Mouse (Mus musculus): ENCODE results near the gene Tnk1. TPM values are rescaled to one million over a fixed set of nuclear protein-coding genes. Genes with fewer than 3 reads are reported as not detected.

Gene Tnk1
- polyA plus RNA-seq, 1 experiment from 2014 or later = 0.23 TPM

- Histone ChIP-seq H3K4me3 (ENCODE audit: low read depth, low read length) (peak within 1 kb of the TSS; percentile 50), H3K9ac (ENCODE audit: low read length) (peak within 1 kb of the TSS; percentile 63), H3K27ac (ENCODE audit: low read depth, low read length) (peak within 1 kb of the TSS; percentile 34; the same call in 1 of the 2 replicates), H3K27me3 (ENCODE audit: control insufficient read depth, insufficient read depth, low read length) (no peaks in the 10 kb centered on the region), H3K9me3 (ENCODE audit: control insufficient read depth, low read length) (no peaks in the 10 kb centered on the region), H3K36me3 (ENCODE audit: control insufficient read depth, insufficient read depth, low read length) (no peaks in the 10 kb centered on the region), H3K4me1 (ENCODE audit: control insufficient read depth, insufficient read depth, low read length) (peaks cover 13% of the 10 kb centered on the region), H3K4me2 (ENCODE audit: low read depth) (peak within 1 kb of the TSS; percentile 79)
- under 1% methylated on average over 46 of the region's 46 CpGs for WGBS
- DNase-seq (ENCODE audit: low spot score) = peak; percentile 83
- ATAC-seq (ENCODE audit: insufficient read depth, low FRiP score, low TSS enrichment) = peak; percentile 71
These were observed 22.5 kb upstream of the Tnk1 start, which contains the start of gene Kctd11 for GRCm38 (mm10) chr11:69880853-69881603. Gene Kctd11 (minus strand): TSS chr11:69881406.

- ATAC-seq (ENCODE audit: insufficient read depth, low FRiP score, low TSS enrichment) (peak; percentile 23), DNase-seq (ENCODE audit: low spot score) (peak; percentile 79)
- Histone ChIP-seq H3K27ac (ENCODE audit: low read depth, low read length) (peak overlapping the region; percentile 34; the same call in 1 of the 2 replicates), H3K4me2 (ENCODE audit: low read depth) (peak overlapping the region; percentile 79), H3K4me3 (ENCODE audit: low read depth, low read length) (peak overlapping the region; percentile 50), H3K27me3 (ENCODE audit: control insufficient read depth, insufficient read depth, low read length) (no peaks in the 10 kb centered on the region), H3K9me3 (ENCODE audit: control insufficient read depth, low read length) (no peaks in the 10 kb centered on the region), H3K36me3 (ENCODE audit: control insufficient read depth, insufficient read depth, low read length) (no peaks in the 10 kb centered on the region), H3K9ac (ENCODE audit: low read length) (peak overlapping the region; percentile 63), H3K4me1 (ENCODE audit: control insufficient read depth, insufficient read depth, low read length) (peaks cover 13% of the 10 kb centered on the region)
- under 1% methylated on average over 18 of the region's 18 CpGs for WGBS
These were observed 21.9 kb upstream of the Tnk1 start for GRCm38 (mm10) chr11:69880506-69880852.

GRCm38 (mm10) chr11:69879711-69880110 lies 21.2 kb upstream of the Tnk1 start:
- ATAC-seq (ENCODE audit: insufficient read depth, low FRiP score, low TSS enrichment) (no peak), DNase-seq (ENCODE audit: low spot score) (no peak)
- H3K36me3 ChIP-seq (ENCODE audit: control insufficient read depth, insufficient read depth, low read length) = no peaks in the 10 kb centered on the region
- no peak overlapping the region for H3K27ac ChIP-seq (ENCODE audit: low read depth, low read length)
- peak overlapping the region; percentile 79 for H3K4me2 ChIP-seq (ENCODE audit: low read depth)
- H3K4me1 ChIP-seq (ENCODE audit: control insufficient read depth, insufficient read depth, low read length) = peaks cover 13% of the 10 kb centered on the region
- H3K9ac ChIP-seq (ENCODE audit: low read length) = no peak overlapping the region
- peak overlapping the region; percentile 13; the same call in 1 of the 2 replicates for H3K4me3 ChIP-seq (ENCODE audit: low read depth, low read length)
- 49% methylated on average over 15 of the region's 15 CpGs for WGBS
- H3K9me3 ChIP-seq (ENCODE audit: control insufficient read depth, low read length) = no peaks in the 10 kb centered on the region
- H3K27me3 ChIP-seq (ENCODE audit: control insufficient read depth, insufficient read depth, low read length) = no peaks in the 10 kb centered on the region

- 89% methylated on average over 6 of the region's 6 CpGs for WGBS
- Histone ChIP-seq H3K4me2 (ENCODE audit: low read depth) (no peak overlapping the region), H3K27me3 (ENCODE audit: control insufficient read depth, insufficient read depth, low read length) (no peaks in the 10 kb centered on the region), H3K9ac (ENCODE audit: low read length) (no peak overlapping the region), H3K4me3 (ENCODE audit: low read depth, low read length) (no peak overlapping the region), H3K36me3 (ENCODE audit: control insufficient read depth, insufficient read depth, low read length) (no peaks in the 10 kb centered on the region), H3K27ac (ENCODE audit: low read depth, low read length) (no peak overlapping the region), H3K9me3 (ENCODE audit: control insufficient read depth, low read length) (no peaks in the 10 kb centered on the region), H3K4me1 (ENCODE audit: control insufficient read depth, insufficient read depth, low read length) (peaks cover 13% of the 10 kb centered on the region)
- DNase-seq (ENCODE audit: low spot score) = no peak
- no peak for ATAC-seq (ENCODE audit: insufficient read depth, low FRiP score, low TSS enrichment)
These were observed 20.4 kb upstream of the Tnk1 start for GRCm38 (mm10) chr11:69878952-69879351.

- no peak for ATAC-seq (ENCODE audit: insufficient read depth, low FRiP score, low TSS enrichment)
- H3K9ac ChIP-seq (ENCODE audit: low read length) = no peak overlapping the region
- DNase-seq (ENCODE audit: low spot score) = no peak
- H3K4me3 ChIP-seq (ENCODE audit: low read depth, low read length) = no peak overlapping the region
- H3K27ac ChIP-seq (ENCODE audit: low read depth, low read length) = no peak overlapping the region
- H3K36me3 ChIP-seq (ENCODE audit: control insufficient read depth, insufficient read depth, low read length) = no peaks in the 10 kb centered on the region
- H3K4me1 ChIP-seq (ENCODE audit: control insufficient read depth, insufficient read depth, low read length) = peaks cover 13% of the 10 kb centered on the region
- no peak overlapping the region; the same call in 1 of the 2 replicates for H3K4me2 ChIP-seq (ENCODE audit: low read depth)
- no peaks in the 10 kb centered on the region for H3K9me3 ChIP-seq (ENCODE audit: control insufficient read depth, low read length)
- WGBS = 91% methylated on average over 3 of the region's 3 CpGs
- no peaks in the 10 kb centered on the region for H3K27me3 ChIP-seq (ENCODE audit: control insufficient read depth, insufficient read depth, low read length)
These were observed 19.9 kb upstream of the Tnk1 start for GRCm38 (mm10) chr11:69878399-69878798.

- WGBS = 94% methylated on average over 11 of the region's 11 CpGs
- H3K27ac ChIP-seq (ENCODE audit: low read depth, low read length) = no peak within 1 kb of the TSS
- DNase-seq (ENCODE audit: low spot score) = no peak
- no peak within 1 kb of the TSS for H3K9ac ChIP-seq (ENCODE audit: low read length)
- no peak within 1 kb of the TSS for H3K4me3 ChIP-seq (ENCODE audit: low read depth, low read length)
- H3K36me3 ChIP-seq (ENCODE audit: control insufficient read depth, insufficient read depth, low read length) = no peaks in the 10 kb centered on the region
- H3K9me3 ChIP-seq (ENCODE audit: control insufficient read depth, low read length) = no peaks in the 10 kb centered on the region
- ATAC-seq (ENCODE audit: insufficient read depth, low FRiP score, low TSS enrichment) = no peak
- H3K4me1 ChIP-seq (ENCODE audit: control insufficient read depth, insufficient read depth, low read length) = peaks cover 13% of the 10 kb centered on the region
- H3K4me2 ChIP-seq (ENCODE audit: low read depth) = peak within 1 kb of the TSS; percentile 3
- H3K27me3 ChIP-seq (ENCODE audit: control insufficient read depth, insufficient read depth, low read length) = no peaks in the 10 kb centered on the region
These were observed 19.3 kb upstream of the Tnk1 start, which contains the start of gene Tmem95 for GRCm38 (mm10) chr11:69877878-69878277. Gene Tmem95 (minus strand): TSS chr11:69878018.

- no peaks in the 10 kb centered on the region for H3K27me3 ChIP-seq (ENCODE audit: control insufficient read depth, insufficient read depth, low read length)
- ATAC-seq (ENCODE audit: insufficient read depth, low FRiP score, low TSS enrichment) = 0 out of 2 replicates have a peak, but pooled peaks have one; percentile 40
- 3% methylated on average over 12 of the region's 12 CpGs for WGBS
- no peaks in the 10 kb centered on the region for H3K9me3 ChIP-seq (ENCODE audit: control insufficient read depth, low read length)
- peak; percentile 85 for DNase-seq (ENCODE audit: low spot score)
- H3K36me3 ChIP-seq (ENCODE audit: control insufficient read depth, insufficient read depth, low read length) = no peaks in the 10 kb centered on the region
- no peak overlapping the region for H3K27ac ChIP-seq (ENCODE audit: low read depth, low read length)
- H3K4me2 ChIP-seq (ENCODE audit: low read depth) = peak overlapping the region; percentile 3; the same call in 1 of the 2 replicates
- H3K4me3 ChIP-seq (ENCODE audit: low read depth, low read length) = no peak overlapping the region
- H3K9ac ChIP-seq (ENCODE audit: low read length) = no peak overlapping the region
- H3K4me1 ChIP-seq (ENCODE audit: control insufficient read depth, insufficient read depth, low read length) = peaks cover 13% of the 10 kb centered on the region
These were observed 18.3 kb upstream of the Tnk1 start for GRCm38 (mm10) chr11:69876867-69877266.

- H3K9me3 ChIP-seq (ENCODE audit: control insufficient read depth, low read length) = no peaks in the 10 kb centered on the region
- H3K27me3 ChIP-seq (ENCODE audit: control insufficient read depth, insufficient read depth, low read length) = no peaks in the 10 kb centered on the region
- peaks cover 9% of the 10 kb centered on the region for H3K4me1 ChIP-seq (ENCODE audit: control insufficient read depth, insufficient read depth, low read length)
- WGBS = 66% methylated on average over 7 of the region's 7 CpGs
- H3K4me3 ChIP-seq (ENCODE audit: low read depth, low read length) = no peak overlapping the region
- no peak for DNase-seq (ENCODE audit: low spot score)
- H3K4me2 ChIP-seq (ENCODE audit: low read depth) = no peak overlapping the region
- no peak overlapping the region for H3K9ac ChIP-seq (ENCODE audit: low read length)
- H3K27ac ChIP-seq (ENCODE audit: low read depth, low read length) = no peak overlapping the region
- no peak for ATAC-seq (ENCODE audit: insufficient read depth, low FRiP score, low TSS enrichment)
- no peaks in the 10 kb centered on the region for H3K36me3 ChIP-seq (ENCODE audit: control insufficient read depth, insufficient read depth, low read length)
These were observed 17.7 kb upstream of the Tnk1 start for GRCm38 (mm10) chr11:69876186-69876585.

GRCm38 (mm10) chr11:69872451-69872850 lies 13.9 kb upstream of the Tnk1 start:
- Histone ChIP-seq H3K27me3 (ENCODE audit: control insufficient read depth, insufficient read depth, low read length) (no peaks in the 10 kb centered on the region), H3K9ac (ENCODE audit: low read length) (no peak overlapping the region), H3K4me1 (ENCODE audit: control insufficient read depth, insufficient read depth, low read length) (no peaks in the 10 kb centered on the region), H3K36me3 (ENCODE audit: control insufficient read depth, insufficient read depth, low read length) (no peaks in the 10 kb centered on the region), H3K4me2 (ENCODE audit: low read depth) (no peak overlapping the region), H3K4me3 (ENCODE audit: low read depth, low read length) (no peak overlapping the region), H3K9me3 (ENCODE audit: control insufficient read depth, low read length) (no peaks in the 10 kb centered on the region), H3K27ac (ENCODE audit: low read depth, low read length) (no peak overlapping the region)
- WGBS = 72% methylated on average over 4 of the region's 4 CpGs
- DNase-seq (ENCODE audit: low spot score) = no peak
- ATAC-seq (ENCODE audit: insufficient read depth, low FRiP score, low TSS enrichment) = no peak

Data from neural tube, embryonic 11.5 days (tissue).